Mouse (Mus musculus) cortical plate, adult 2 months (tissue): ENCODE measurements around the gene Dgki.

ENCODE experiments used
- CTCF ChIP-seq: fragments of 200-500 bp; IDR thresholded peaks from 2 replicates; pipeline ENCODE4 v1.5.1; 2011; ENCODE audit warnings: mild to moderate bottlenecking, control low read depth, low read length; ENCODE audit not compliant: insufficient read depth; ENCODE audit errors: extremely low read depth
- POLR2A ChIP-seq: fragments of 200-500 bp; IDR thresholded peaks from 2 replicates; pipeline ENCODE4 v1.6.1; 2011; ENCODE audit warnings: mild to moderate bottlenecking, low read length, control low read depth; ENCODE audit not compliant: insufficient read depth; ENCODE audit errors: extremely low read depth

DNA sequence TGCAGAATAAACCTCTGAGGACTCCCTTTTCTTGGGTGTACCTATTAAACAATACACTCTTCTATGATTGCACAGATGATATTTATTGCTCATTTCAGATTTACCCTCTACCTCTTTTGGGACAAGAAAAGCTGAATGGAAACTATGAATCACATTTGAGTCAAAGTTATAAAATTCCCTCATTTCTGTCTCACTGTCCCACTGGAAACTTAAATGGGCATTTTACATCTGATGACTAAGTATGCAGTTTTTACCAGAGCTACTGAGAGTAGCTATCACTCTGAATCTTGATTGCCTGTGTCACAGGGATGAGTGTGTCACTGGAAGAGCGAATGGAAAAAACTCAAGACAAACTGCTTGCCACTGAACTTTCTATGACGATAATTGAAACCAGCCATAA is 467.8 kb downstream of the Dgki start:
- no peak for TF ChIP-seq CTCF
- no peak for TF ChIP-seq POLR2A
